Mouse (Mus musculus) liver, embryonic 14.5 days (tissue): Measurements from ENCODE around the gene Prr29.
A peak's percentile ranks its signal among the peaks of the same experiment; 100 is the strongest.

ENCODE experiments used
- CTCF ChIP-seq: IDR thresholded peaks from 2 replicates; pipeline ENCODE4 v1.5.1; 2016; ENCODE audit warnings: antibody characterized with exemption, low read depth, control low read depth
- EP300 ChIP-seq: IDR thresholded peaks from 2 replicates; pipeline ENCODE4 v1.6.1; 2016; ENCODE audit warnings: antibody characterized with exemption, low read depth

- TF ChIP-seq CTCF (no peak), EP300 (peak; percentile 19; the same call in 1 of the 2 replicates)
Observed at GRCm38 (mm10) chr11:106382424-106382823, 17.2 kb downstream of the Prr29 start.
